Mouse (Mus musculus): ENCODE measurements at regions not wholly inside any gene's neighbourhood (a gene's known extent, or its start where the extent isn't known, plus 50 kb on each side); places are given as distances from the start of the nearest gene placed in this dataset.

GRCm38 (mm10) chr11:48061501-48061900 lies 72.7 kb upstream of the Sgcd start:
- TF ChIP-seq CTCF (IDR thresholded peaks at IDR 0.05; ENCODE audit: low read depth) (no peak), EP300 (optimal IDR thresholded peaks at IDR 0.05) (no peak)

Data from stomach, postnatal 0 days (tissue).